Mouse (Mus musculus) small intestine, adult 2 months (tissue): ENCODE measurements around the gene Clybl.

Source experiments
- CTCF ChIP-seq: fragments of 200-500 bp; IDR thresholded peaks from 2 replicates; pipeline ENCODE4 v1.5.1; 2012; ENCODE audit warnings: low read depth, mild to moderate bottlenecking, control low read depth, inconsistent platforms, low read length, moderate library complexity, mixed read lengths; ENCODE audit not compliant: insufficient replicate concordance, insufficient read length; ENCODE audit errors: extremely low read depth
- POLR2A ChIP-seq: fragments of 200-500 bp; IDR thresholded peaks from 2 replicates; pipeline ENCODE4 v1.6.1; 2012; ENCODE audit warnings: low read depth, mild to moderate bottlenecking, control low read depth, inconsistent platforms, low read length, moderate library complexity

DNA sequence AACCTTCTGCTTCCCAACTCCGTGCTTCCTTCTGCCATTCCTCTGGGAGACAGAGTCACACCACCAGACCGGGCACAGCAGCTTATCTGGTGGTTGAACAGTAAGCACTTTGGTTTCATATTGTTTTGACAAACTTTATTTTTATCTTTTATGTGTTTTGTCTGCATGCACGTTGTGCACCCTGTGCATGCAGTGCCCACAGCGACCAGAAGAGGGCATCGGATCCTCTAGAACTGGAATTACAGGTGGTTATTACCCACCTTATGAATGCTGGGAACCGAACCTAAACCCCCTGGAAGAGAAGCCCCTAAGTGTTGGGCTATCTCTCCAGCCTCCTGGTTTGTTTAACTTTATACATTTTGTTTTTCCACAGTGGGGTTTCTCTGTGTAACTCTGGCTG, 130.9 kb downstream of the Clybl start:
- TF ChIP-seq CTCF (peak; percentile 14; the same call in 1 of the 2 replicates), POLR2A (no peak)
